Mouse (Mus musculus) embryonic facial prominence, embryonic 11.5 days (tissue): ENCODE data around the gene Kyat1. TPM values are rescaled to one million over a fixed set of nuclear protein-coding genes. Genes with fewer than 3 reads are reported as not detected.

Source experiments
- ATAC-seq: fragments of 200-750 bp; cut with Nextera tagmentation; replicated peaks from 2 replicates; pipeline ENCODE4 v1.8.0; 2017; ENCODE audit warnings: low read depth; ENCODE audit not compliant: insufficient number of reproducible peaks, low FRiP score, low TSS enrichment
- DNase-seq: peaks from one replicate; pipeline ENCODE4 v3.0.0-alpha.2; 2015; ENCODE audit warnings: low spot score
- H3K27ac ChIP-seq: fragments of 300-500 bp; sonication (generic); replicated peaks from 2 replicates; pipeline ENCODE4 v1.5.1; 2014; ENCODE audit warnings: mild to moderate bottlenecking, low read depth, low read length, control low read depth
- H3K27me3 ChIP-seq: fragments of 300-500 bp; sonication (generic); 2 replicates; pipeline ENCODE4 v1.6.1; 2014; ENCODE audit warnings: mild to moderate bottlenecking, low read length, moderate library complexity, mixed read lengths; ENCODE audit not compliant: control insufficient read depth, insufficient read depth
- H3K36me3 ChIP-seq: fragments of 300-500 bp; sonication (generic); replicated peaks from 2 replicates; pipeline ENCODE4 v1.6.1; 2014; ENCODE audit warnings: low read depth, mild to moderate bottlenecking, low read length, moderate library complexity, mixed read lengths; ENCODE audit not compliant: control insufficient read depth, insufficient read depth
- H3K4me1 ChIP-seq: fragments of 300-500 bp; sonication (generic); 2 replicates; pipeline ENCODE4 v1.6.1; 2014; ENCODE audit warnings: low read length, mixed read lengths; ENCODE audit not compliant: control insufficient read depth, insufficient read depth
- H3K4me2 ChIP-seq: fragments of 300-500 bp; sonication (generic); 2 replicates; pipeline ENCODE4 v1.6.1; 2014; ENCODE audit warnings: low read depth, mild to moderate bottlenecking, control low read depth, low read length, moderate library complexity
- H3K4me3 ChIP-seq: fragments of 300-500 bp; sonication (generic); 2 replicates; pipeline ENCODE4 v1.5.1; 2014; ENCODE audit warnings: low read depth, low read length, control low read depth
- H3K9ac ChIP-seq: fragments of 300-500 bp; sonication (generic); replicated peaks from 2 replicates; pipeline ENCODE4 v1.6.1; 2014; ENCODE audit warnings: mild to moderate bottlenecking, control low read depth, low read length
- H3K9me3 ChIP-seq: fragments of 300-500 bp; sonication (generic); replicated peaks from 2 replicates; pipeline ENCODE4 v1.6.1; 2016; ENCODE audit warnings: mild to moderate bottlenecking, low read length, inconsistent platforms, mixed read lengths; ENCODE audit not compliant: control insufficient read depth
- WGBS: fragments of 180-500 bp; shearing (Covaris S2); extraction: QIAGEN DNeasy Blood & Tissue Kit; methylation state at CpG from one replicate; pipeline ENCODE4 v1.1.7; 2014; 5-methylcytosine and 5-hydroxymethylcytosine counted together
- polyA plus RNA-seq: library from polyadenylated mRNA; unstranded; fragments of >200 nt; fragmentation: Nextera tagmentation; extraction: Ambion mirVana; gene quantifications from 2 replicates; pipeline ENCODE4 v1.2.1, GENCODE M21; 2014

Kyat1 gene
- polyA plus RNA-seq, 1 experiment from 2014 or later: 6.7 TPM

DNA sequence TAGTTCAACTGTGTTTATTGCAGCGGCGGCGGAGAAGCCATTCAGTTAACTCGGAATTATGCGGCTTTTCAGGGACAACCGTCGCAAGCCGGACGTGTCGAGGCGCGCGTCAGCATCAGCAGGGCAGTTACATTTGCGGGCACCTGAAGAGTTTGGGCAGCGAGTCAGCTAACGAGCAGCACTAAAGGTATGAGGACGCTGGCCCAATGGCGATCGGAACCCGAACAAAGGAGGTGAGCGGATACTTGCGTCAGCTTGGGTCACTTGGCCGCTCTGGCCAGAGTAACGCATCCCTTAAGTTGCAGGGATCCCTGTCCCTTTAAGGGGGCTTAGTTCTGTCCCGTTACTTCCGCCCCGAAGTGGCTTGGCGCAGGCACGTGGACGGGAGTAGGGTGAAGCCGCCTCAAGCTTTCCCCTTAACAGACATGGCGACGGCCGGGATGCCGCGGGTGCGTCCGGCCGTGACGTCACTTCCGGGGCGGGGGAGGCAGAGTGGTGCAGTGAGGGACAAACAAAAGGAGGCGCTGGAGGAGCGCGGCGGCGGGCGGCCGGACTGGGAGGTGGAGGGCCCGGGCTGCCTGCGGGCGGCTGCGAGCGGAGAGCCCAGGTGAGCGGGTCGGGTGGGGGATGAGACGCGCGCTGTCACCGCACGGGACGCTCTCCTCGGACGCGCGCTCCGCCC lies 31.7 kb upstream of the Kyat1 start, which contains the start of gene Lrrc8a:
Lrrc8a (plus strand) TSS at position 517 of the 682 bp plus-strand sequence.
- Histone ChIP-seq H3K27me3 (no peaks in the 10 kb centered on the region), H3K36me3 (no peaks in the 10 kb centered on the region), H3K27ac (peak within 1 kb of the TSS; percentile 79), H3K4me2 (peak within 1 kb of the TSS; percentile 62), H3K4me1 (peaks cover 3% of the 10 kb centered on the region; the same call in 1 of the 2 replicates), H3K9ac (peak within 1 kb of the TSS; percentile 86), H3K9me3 (no peaks in the 10 kb centered on the region), H3K4me3 (peak within 1 kb of the TSS; percentile 85)
- peak; percentile 97 for ATAC-seq
- WGBS: under 1% methylated on average over 66 of the region's 67 CpGs
- DNase-seq: peak; percentile 99

- H3K36me3 ChIP-seq: no peaks in the 10 kb centered on the region
- H3K4me2 ChIP-seq: peak overlapping the region; percentile 60
- no peaks in the 10 kb centered on the region for H3K9me3 ChIP-seq
- WGBS: 3% methylated on average over 18 of the region's 18 CpGs
- peak overlapping the region; percentile 76 for H3K9ac ChIP-seq
- DNase-seq (peak; percentile 46), ATAC-seq (no peak)
- H3K27me3 ChIP-seq: no peaks in the 10 kb centered on the region
- H3K27ac ChIP-seq: peak overlapping the region; percentile 57
- H3K4me3 ChIP-seq: peak overlapping the region; percentile 85
- peaks cover 3% of the 10 kb centered on the region; the same call in 1 of the 2 replicates for H3K4me1 ChIP-seq
Observed at GRCm38 (mm10) chr2:30236426-30237198, 31.0 kb upstream of the Kyat1 start.

- no peaks in the 10 kb centered on the region for H3K9me3 ChIP-seq
- no peak for ATAC-seq
- 78% methylated on average over 5 of the region's 5 CpGs for WGBS
Observed at GRCm38 (mm10) chr2:30235593-30235992, 29.9 kb upstream of the Kyat1 start.

GRCm38 (mm10) chr2:30216293-30216692 lies 10.6 kb upstream of the Kyat1 start:
- no peak overlapping the region for H3K4me2 ChIP-seq
- H3K4me3 ChIP-seq: no peak overlapping the region
- H3K9ac ChIP-seq: no peak overlapping the region
- no peak overlapping the region for H3K27ac ChIP-seq
- ATAC-seq: no peak
- H3K4me1 ChIP-seq: no peaks in the 10 kb centered on the region
- H3K27me3 ChIP-seq: no peaks in the 10 kb centered on the region
- WGBS: 93% methylated on average over 5 of the region's 5 CpGs
- DNase-seq: no peak
- H3K9me3 ChIP-seq: no peaks in the 10 kb centered on the region
- H3K36me3 ChIP-seq: no peaks in the 10 kb centered on the region

More at GRCm38 (mm10) chr2:30235593-30235992, 29.9 kb upstream of the Kyat1 start:
- Histone ChIP-seq H3K9ac (no peak overlapping the region), H3K4me1 (peaks cover 3% of the 10 kb centered on the region; the same call in 1 of the 2 replicates), H3K4me2 (no peak overlapping the region), H3K27ac (no peak overlapping the region), H3K36me3 (no peaks in the 10 kb centered on the region), H3K4me3 (no peak overlapping the region), H3K27me3 (no peaks in the 10 kb centered on the region)
- no peak for DNase-seq

GRCm38 (mm10) chr2:30215493-30215892 lies 9.8 kb upstream of the Kyat1 start:
- no peaks in the 10 kb centered on the region for H3K36me3 ChIP-seq
- DNase-seq: no peak
- ATAC-seq: no peak
- 79% methylated on average over 6 of the region's 6 CpGs for WGBS
- H3K4me2 ChIP-seq: no peak overlapping the region
- H3K4me1 ChIP-seq: no peaks in the 10 kb centered on the region
- H3K9ac ChIP-seq: no peak overlapping the region
- no peak overlapping the region for H3K4me3 ChIP-seq
- H3K27ac ChIP-seq: no peak overlapping the region
- H3K9me3 ChIP-seq: no peaks in the 10 kb centered on the region
- H3K27me3 ChIP-seq: no peaks in the 10 kb centered on the region

DNA sequence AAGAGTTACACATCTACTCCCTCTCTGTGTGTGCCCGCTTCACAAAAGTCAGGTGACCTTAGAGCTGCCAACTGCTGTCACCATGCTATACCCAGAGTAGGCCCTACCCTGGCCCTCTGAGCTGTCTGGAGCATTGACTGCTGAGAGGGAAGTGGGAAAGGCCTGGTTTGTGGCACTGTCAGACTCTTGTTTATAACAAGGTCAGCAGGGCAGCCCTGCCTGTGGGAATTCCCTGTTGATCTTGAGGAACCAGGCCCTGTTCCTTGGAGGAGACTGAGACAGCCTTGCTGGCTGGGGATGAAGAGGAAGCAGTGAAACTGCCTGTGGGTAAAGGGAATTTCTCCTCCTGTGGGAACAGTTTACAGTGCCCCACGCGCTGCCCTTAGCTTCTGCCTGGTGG lies 9.1 kb upstream of the Kyat1 start:
- H3K27me3 ChIP-seq: no peaks in the 10 kb centered on the region
- no peak overlapping the region for H3K4me2 ChIP-seq
- H3K4me1 ChIP-seq: no peaks in the 10 kb centered on the region
- no peak overlapping the region for H3K9ac ChIP-seq
- DNase-seq (no peak), ATAC-seq (no peak)
- H3K9me3 ChIP-seq: no peaks in the 10 kb centered on the region
- no peaks in the 10 kb centered on the region for H3K36me3 ChIP-seq
- no peak overlapping the region for H3K4me3 ChIP-seq
- 81% methylated on average over 3 of the region's 3 CpGs for WGBS
- no peak overlapping the region for H3K27ac ChIP-seq

DNA sequence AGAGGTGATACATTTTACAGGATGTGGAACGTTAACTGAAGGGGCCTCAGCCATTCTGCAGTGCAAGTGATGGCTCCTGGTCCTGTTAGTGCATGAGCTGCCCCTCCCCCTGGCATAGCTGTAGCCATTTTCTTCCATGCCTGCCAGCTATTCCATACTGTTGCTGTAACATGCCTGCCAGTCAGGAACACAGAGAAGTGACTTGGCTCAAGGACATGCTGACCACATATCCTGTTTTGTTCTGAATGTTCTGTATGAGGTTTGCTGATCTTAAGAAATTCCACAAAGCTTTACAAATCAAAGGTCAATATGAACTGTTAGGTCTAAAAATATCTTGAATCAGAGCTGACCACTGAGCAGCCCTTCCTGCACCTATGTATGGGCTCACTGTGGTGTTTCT lies 7.3 kb upstream of the Kyat1 start:
- no peaks in the 10 kb centered on the region for H3K4me1 ChIP-seq
- 75% methylated on average over 1 of the region's 1 CpGs for WGBS
- ATAC-seq: no peak
- H3K4me2 ChIP-seq: no peak overlapping the region
- no peak overlapping the region for H3K27ac ChIP-seq
- no peak overlapping the region for H3K4me3 ChIP-seq
- H3K9ac ChIP-seq: no peak overlapping the region
- H3K27me3 ChIP-seq: no peaks in the 10 kb centered on the region
- no peaks in the 10 kb centered on the region for H3K9me3 ChIP-seq
- no peaks in the 10 kb centered on the region for H3K36me3 ChIP-seq
- DNase-seq: no peak

- no peak for ATAC-seq
- H3K27ac ChIP-seq: no peak overlapping the region
- DNase-seq: no peak
- H3K36me3 ChIP-seq: no peaks in the 10 kb centered on the region
- no peak overlapping the region for H3K4me3 ChIP-seq
- H3K9ac ChIP-seq: no peak overlapping the region
- 73% methylated on average over 4 of the region's 4 CpGs for WGBS
- no peak overlapping the region for H3K4me2 ChIP-seq
- H3K27me3 ChIP-seq: no peaks in the 10 kb centered on the region
- no peaks in the 10 kb centered on the region for H3K4me1 ChIP-seq
- H3K9me3 ChIP-seq: no peaks in the 10 kb centered on the region
Observed at GRCm38 (mm10) chr2:30212169-30212545, 6.5 kb upstream of the Kyat1 start.
